Comparison of ENCODE assay signal across 16 mouse cellular contexts in the genomic region with DNA sequence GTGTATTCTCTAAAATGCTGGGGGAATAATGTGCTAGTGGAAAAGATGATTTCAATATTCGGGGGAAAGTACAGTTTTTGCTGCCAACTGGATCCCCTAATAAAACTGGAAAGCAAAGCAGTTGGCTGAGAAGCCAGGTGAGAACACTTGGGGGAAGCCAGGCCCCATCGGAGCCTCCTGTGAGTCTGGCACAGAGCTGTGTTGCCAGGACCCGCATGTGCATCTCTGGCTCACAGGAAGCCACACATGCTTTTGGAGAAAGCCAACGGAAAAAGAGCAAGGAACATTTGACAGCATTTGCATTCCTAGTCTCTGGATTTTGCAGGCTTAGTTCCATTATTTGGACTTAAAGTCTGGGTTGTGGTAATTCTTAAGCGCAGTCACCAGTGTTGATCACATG.
DNase-seq lines count a peak whose midpoint lies in the region; ATAC-seq and TF ChIP-seq lines count a peak whose summit lies in the region.
"Had no signal": no experiment of that assay in that cellular context is flagged by ENCODE, and none has a peak within 500 bp of the region (broad histone marks: within the 10 kb centered on the region; RNA-seq: fewer than 3 reads in every experiment).

No protein-coding gene starts in this region.

- ATAC-seq in embryonic facial prominence, embryonic 15.5 days (ENCODE audit: insufficient number of reproducible peaks, low FRiP score, low TSS enrichment, low read depth), result no peak
- peak; percentile 77 for ATAC-seq in limb, embryonic 14.5 days (ENCODE audit: low FRiP score, low read depth)
- ATAC-seq: activated CD4-positive, CD25-positive, alpha-beta regulatory T cell, adult 4 months; hindbrain, embryonic 16.5 days had no signal

- H3K4me2 ChIP-seq in embryonic facial prominence, embryonic 15.5 days (replicated peaks), result no peak overlapping the region
- H3K4me2 ChIP-seq in limb, embryonic 14.5 days (replicated peaks; ENCODE audit: low read depth, low read length, severe bottlenecking), result no peak overlapping the region
- H3K4me2 ChIP-seq: midbrain, embryonic 11.5 days had no signal

- no peaks in the 10 kb centered on the region for H3K27me3 ChIP-seq in embryonic facial prominence, embryonic 15.5 days
- no peaks in the 10 kb centered on the region for H3K27me3 ChIP-seq in limb, embryonic 14.5 days (ENCODE audit: control insufficient read depth, insufficient read depth, low read length)

- no peaks in the 10 kb centered on the region for H3K36me3 ChIP-seq in embryonic facial prominence, embryonic 15.5 days
- no peaks in the 10 kb centered on the region for H3K36me3 ChIP-seq in limb, embryonic 14.5 days (ENCODE audit: control insufficient read depth, insufficient read depth, low read length)

- H3K4me3 ChIP-seq in embryonic facial prominence, embryonic 15.5 days (replicated peaks), result no peak overlapping the region
- no peak overlapping the region for H3K4me3 ChIP-seq in limb, embryonic 14.5 days (replicated peaks; ENCODE audit: low read length)
- H3K4me3 ChIP-seq: myocyte had no signal

- peak; percentile 6 for DNase-seq in gastrocnemius, postnatal 14 days
- no peak for DNase-seq in gastrocnemius, adult 18-20 months (ENCODE audit: low spot score)
- DNase-seq in layer of hippocampus, adult 9-11 months, result peak; percentile 21
- no peak for DNase-seq in layer of hippocampus, adult 9-10 months (ENCODE audit: low spot score)
- DNase-seq in limb, embryonic 14.5 days (ENCODE audit: low spot score), result peak; percentile 78
- DNase-seq in adipocyte (ENCODE audit: low spot score), result no peak
- DNase-seq: cerebellum, adult 11 months; lung, postnatal 14 days; right cerebral cortex, postnatal 25 days; thymus, adult 2 months had no signal

- H3K9me3 ChIP-seq in embryonic facial prominence, embryonic 15.5 days (replicated peaks), result no peaks in the 10 kb centered on the region
- H3K9me3 ChIP-seq in limb, embryonic 14.5 days (ENCODE audit: control insufficient read depth, low read length), result no peaks in the 10 kb centered on the region

- intact Hi-C loops in gastrocnemius, postnatal 14 days (cut with DNase I; ENCODE audit: low total_unique reads), result no loop called here

- H3K27ac ChIP-seq in embryonic facial prominence, embryonic 15.5 days (replicated peaks), result peak overlapping the region; percentile 63; the same call in 1 of the 2 replicates
- H3K27ac ChIP-seq in limb, embryonic 14.5 days (replicated peaks; ENCODE audit: low read depth, low read length), result peak overlapping the region; percentile 76
- H3K27ac ChIP-seq: liver, embryonic 14.5 days had no signal

- H3K4me1 ChIP-seq in embryonic facial prominence, embryonic 15.5 days, result no peaks in the 10 kb centered on the region
- H3K4me1 ChIP-seq in limb, embryonic 14.5 days (ENCODE audit: control insufficient read depth, insufficient read depth, low read length), result peaks cover 14% of the 10 kb centered on the region

- WGBS in embryonic facial prominence, embryonic 15.5 days, result 60% methylated on average over 5 of the region's 5 CpGs
- WGBS in limb, embryonic 14.5 days, result 46% methylated on average over 5 of the region's 5 CpGs

- H3K9ac ChIP-seq in embryonic facial prominence, embryonic 15.5 days, result no peak overlapping the region
- no peak overlapping the region for H3K9ac ChIP-seq in limb, embryonic 14.5 days (ENCODE audit: low read depth, low read length, severe bottlenecking)
- H3K9ac ChIP-seq: liver, embryonic 14.5 days had no signal

- no peak for TF ChIP-seq POLR2A in limb, embryonic 14.5 days (IDR thresholded peaks at IDR 0.05; ENCODE audit: borderline replicate concordance, extremely low read depth, insufficient read depth, insufficient read length)

Comparison
In these comparisons a context has a peak if more than half of its experiments do, and no peak if none do; other contexts are left out.
1. DNase-seq: peak in gastrocnemius, postnatal 14 days (single experiment), layer of hippocampus, adult 9-11 months (single experiment) and limb, embryonic 14.5 days (single experiment); none in gastrocnemius, adult 18-20 months (single experiment), layer of hippocampus, adult 9-10 months (single experiment) and adipocyte (single experiment).